Mouse (Mus musculus): ENCODE measurements around the gene Fsip2. TPM values are rescaled to one million over a fixed set of nuclear protein-coding genes. Genes with fewer than 3 reads are reported as not detected.

Fsip2 gene
- total RNA-seq (2021), result not detected in 2 replicates
- long read RNA-seq, result 0 reads

DNA sequence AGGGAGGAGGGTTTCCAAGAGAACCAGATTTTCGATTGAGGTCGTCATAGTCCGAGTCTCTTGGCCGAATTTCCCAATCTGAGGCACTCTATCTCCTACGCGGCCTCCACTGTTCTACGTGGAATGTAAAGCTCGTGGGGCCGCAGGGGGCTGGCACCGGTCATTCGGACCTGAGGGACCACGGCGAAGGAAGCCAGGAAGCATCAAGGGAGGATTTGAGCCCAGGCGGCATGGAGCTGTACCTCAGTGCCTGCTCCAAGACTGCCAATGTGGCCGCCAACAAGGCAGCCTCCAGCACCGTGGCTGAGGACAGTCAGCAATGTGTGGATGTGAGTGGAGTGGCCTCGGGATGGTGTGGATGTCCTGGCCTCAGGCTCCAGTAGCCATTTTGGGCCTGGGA, at the start of gene Fsip2:
Fsip2 (plus strand) TSS at position 163 of the 400 bp plus-strand sequence.
- no peak for DNase-seq

DNA sequence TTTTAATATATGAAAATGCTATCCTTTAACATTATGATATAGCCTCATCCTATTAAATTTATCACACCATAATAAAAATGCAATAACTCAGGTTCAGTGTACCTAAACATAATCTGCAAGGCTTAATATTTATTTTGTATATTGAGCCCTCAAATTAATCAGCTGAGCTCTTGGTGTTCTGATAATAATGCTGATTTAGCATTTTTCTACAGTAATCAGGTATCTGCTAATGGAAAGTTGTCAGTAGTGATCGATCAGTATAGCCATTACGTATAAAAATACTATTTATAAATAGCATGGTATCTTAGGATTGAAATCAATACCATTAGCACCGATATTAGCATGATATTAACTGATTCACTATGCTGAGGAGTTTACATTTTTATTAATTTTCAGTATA, 20.0 kb downstream of the Fsip2 start:
- DNase-seq, result no peak

DNA sequence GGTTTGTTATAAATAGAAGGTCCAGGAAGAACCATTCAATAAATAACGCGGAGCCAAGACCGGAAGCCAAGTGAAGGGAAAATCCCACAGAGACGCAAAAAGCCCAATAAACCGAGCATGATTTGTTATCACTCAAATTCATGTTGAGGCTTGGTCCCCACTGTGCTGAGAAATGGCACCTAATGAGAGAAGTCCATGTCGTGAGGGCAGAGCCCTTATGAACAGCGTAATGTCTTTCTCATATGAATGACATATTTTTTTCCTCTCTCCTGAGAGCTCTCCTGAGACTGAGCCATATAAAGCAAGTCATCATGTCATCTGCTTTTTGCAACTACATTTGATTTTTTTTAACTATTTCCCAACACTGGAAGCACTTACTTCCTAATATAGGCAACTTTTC, 82.4 kb downstream of the Fsip2 start:
- DNase-seq, result no peak

DNA sequence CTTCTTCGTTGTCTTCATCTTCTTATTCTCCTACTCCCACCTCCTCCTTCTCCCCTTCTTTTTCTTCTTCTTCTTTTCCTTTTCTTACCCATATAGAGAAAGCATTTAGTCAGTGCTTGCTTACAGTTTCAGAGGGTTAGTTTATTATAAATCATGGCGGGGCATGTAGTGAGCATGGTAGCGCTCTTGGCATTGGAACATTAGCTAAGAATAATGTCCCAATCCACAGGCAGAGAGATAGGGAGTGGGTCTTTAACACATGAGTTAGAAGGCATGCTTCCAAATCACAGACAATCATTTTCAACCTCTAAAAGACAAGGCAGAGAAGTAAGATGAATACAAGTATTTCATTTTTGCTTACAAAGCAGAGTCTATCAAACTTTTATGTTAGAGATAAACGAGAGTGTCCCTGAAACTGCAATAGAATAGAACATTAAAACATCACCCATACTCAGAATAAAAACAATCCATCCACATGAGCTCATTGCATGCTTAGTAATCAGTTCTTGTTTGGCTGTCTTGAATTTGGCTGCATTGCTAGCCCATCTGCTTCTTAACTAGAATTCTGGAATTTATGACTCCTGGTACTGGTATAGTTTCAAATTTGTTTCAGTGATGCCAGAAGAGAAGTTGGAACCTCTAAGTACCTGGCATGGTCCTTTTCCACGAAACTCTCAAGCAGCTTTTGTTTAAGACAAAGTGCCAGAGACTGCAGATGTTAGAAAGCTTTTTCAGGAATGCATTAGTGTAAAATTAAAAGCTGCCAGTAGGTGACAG, 109.7 kb downstream of the Fsip2 start:
- no peak for DNase-seq
